Comparison of ENCODE assay signal across 11 mouse cellular contexts in the genomic region with DNA sequence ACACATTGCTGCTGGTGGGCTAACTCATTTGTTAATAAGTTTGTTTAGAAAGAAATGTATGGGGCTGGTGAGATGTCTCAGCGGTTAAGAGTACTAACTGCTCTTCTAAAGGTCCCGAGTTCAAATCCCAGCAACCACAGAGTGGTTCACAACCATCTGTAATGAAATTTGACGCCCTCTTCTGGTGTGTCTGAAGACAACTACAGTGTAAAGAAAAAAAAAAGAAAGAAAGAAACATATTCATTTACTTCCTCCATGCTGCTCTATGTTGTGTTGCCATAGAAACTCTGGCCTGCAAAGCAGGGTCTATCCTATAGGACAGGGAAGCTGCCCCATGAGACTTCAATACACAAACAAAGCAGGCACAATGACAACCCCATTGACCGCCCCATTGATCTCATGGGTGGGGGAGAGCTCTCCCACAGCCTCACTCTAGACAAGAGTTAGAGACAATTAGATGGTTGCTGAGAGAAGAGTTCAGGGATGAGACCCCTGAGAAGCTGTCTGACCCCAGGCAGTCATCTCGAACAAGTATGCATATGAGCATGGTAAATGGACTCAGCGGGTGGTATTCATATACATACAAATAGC. TPM values are rescaled to one million over a fixed set of nuclear protein-coding genes. Genes with fewer than 3 reads are reported as not detected.
DNase-seq lines count a peak whose midpoint lies in the region; ATAC-seq and TF ChIP-seq lines count a peak whose summit lies in the region.
"Had no signal": no experiment of that assay in that cellular context is flagged by ENCODE, and none has a peak within 500 bp of the region (broad histone marks: within the 10 kb centered on the region; RNA-seq: fewer than 3 reads in every experiment).

No protein-coding gene starts in this region.

- ATAC-seq in hindbrain, postnatal 0 days = no peak
- ATAC-seq in neural tube, embryonic 13.5 days (ENCODE audit: low read depth) = peak; percentile 32; the same call in 1 of the 2 replicates
- ATAC-seq in stomach, embryonic 16.5 days (ENCODE audit: insufficient read depth, low FRiP score) = no peak
- ATAC-seq: forebrain, embryonic 14.5 days had no signal

- no peak for DNase-seq in cerebellum, adult 2 months
- DNase-seq in cerebellum, postnatal 14 days = no peak
- peak; percentile 57 for DNase-seq in hindbrain, embryonic 10.5 days (ENCODE audit: low spot score)
- no peak for DNase-seq in hindbrain, postnatal 0 days (ENCODE audit: low spot score)
- no peak for DNase-seq in neural tube, embryonic 10.5 days (ENCODE audit: extremely low spot score, low spot score)
- DNase-seq in left cerebral cortex, adult 11 months (ENCODE audit: low spot score) = no peak
- DNase-seq: thymus, adult 2 months had no signal

- peak overlapping the region; percentile 100; the same call in 1 of the 2 replicates for H3K27ac ChIP-seq in cerebellum, adult 2 months (ENCODE audit: insufficient read depth, low read length)
- H3K27ac ChIP-seq in hindbrain, embryonic 10.5 days = 0 out of 2 replicates have a peak overlapping the region, but pooled peaks have one; percentile 12
- H3K27ac ChIP-seq in hindbrain, postnatal 0 days = no peak overlapping the region
- no peak overlapping the region for H3K27ac ChIP-seq in neural tube, embryonic 13.5 days (replicated peaks)
- peak overlapping the region; percentile 81 for H3K27ac ChIP-seq in stomach, embryonic 16.5 days (ENCODE audit: low read length)

- no peaks in the 10 kb centered on the region for H3K27me3 ChIP-seq in cerebellum, adult 2 months (ENCODE audit: control insufficient read depth, insufficient read depth, low read length)
- peaks cover 5% of the 10 kb centered on the region; the same call in 1 of the 2 replicates for H3K27me3 ChIP-seq in hindbrain, embryonic 10.5 days (ENCODE audit: insufficient read depth, poor library complexity, severe bottlenecking)
- no peaks in the 10 kb centered on the region for H3K27me3 ChIP-seq in hindbrain, postnatal 0 days (ENCODE audit: insufficient read depth, low read length)
- no peaks in the 10 kb centered on the region for H3K27me3 ChIP-seq in neural tube, embryonic 13.5 days
- H3K27me3 ChIP-seq in stomach, embryonic 16.5 days (ENCODE audit: control insufficient read depth, insufficient read depth, low read length) = no peaks in the 10 kb centered on the region
- H3K27me3 ChIP-seq: embryonic facial prominence, embryonic 13.5 days had no signal

- H3K4me3 ChIP-seq in cerebellum, adult 2 months (replicated peaks; ENCODE audit: insufficient read depth, low read depth, low read length) = no peak overlapping the region
- H3K4me3 ChIP-seq in hindbrain, embryonic 10.5 days = no peak overlapping the region
- H3K4me3 ChIP-seq in hindbrain, postnatal 0 days (ENCODE audit: low read length) = no peak overlapping the region
- no peak overlapping the region for H3K4me3 ChIP-seq in neural tube, embryonic 13.5 days
- no peak overlapping the region for H3K4me3 ChIP-seq in stomach, embryonic 16.5 days (replicated peaks; ENCODE audit: low read length)
- H3K4me3 ChIP-seq: embryonic facial prominence, embryonic 13.5 days had no signal

- no peak for TF ChIP-seq CTCF in cerebellum, adult 2 months (IDR thresholded peaks at IDR 0.05; ENCODE audit: borderline replicate concordance, insufficient read depth, low read depth, low read length)
- no peak for TF ChIP-seq CTCF in hindbrain, postnatal 0 days (IDR thresholded peaks at IDR 0.05; ENCODE audit: low read depth)

- TF ChIP-seq POLR2A in cerebellum, adult 2 months (IDR thresholded peaks at IDR 0.05; ENCODE audit: borderline replicate concordance, insufficient read depth, low read length) = no peak

- H3K4me1 ChIP-seq in cerebellum, adult 2 months (ENCODE audit: control insufficient read depth, insufficient read depth, low read length) = peaks cover 45% of the 10 kb centered on the region
- H3K4me1 ChIP-seq in hindbrain, embryonic 10.5 days (replicated peaks) = peaks cover 62% of the 10 kb centered on the region
- H3K4me1 ChIP-seq in hindbrain, postnatal 0 days (ENCODE audit: insufficient read depth, low read length) = 0 out of 2 replicates have a peak, but pooled peaks cover 6% of the 10 kb centered on the region
- peaks cover 32% of the 10 kb centered on the region for H3K4me1 ChIP-seq in neural tube, embryonic 13.5 days (replicated peaks)
- peaks cover 18% of the 10 kb centered on the region for H3K4me1 ChIP-seq in stomach, embryonic 16.5 days (ENCODE audit: control insufficient read depth, insufficient read depth, low read length)

- H3K36me3 ChIP-seq in hindbrain, embryonic 10.5 days = no peaks in the 10 kb centered on the region
- H3K36me3 ChIP-seq in hindbrain, postnatal 0 days (ENCODE audit: insufficient read depth, low read length) = no peaks in the 10 kb centered on the region
- H3K36me3 ChIP-seq in neural tube, embryonic 13.5 days = peaks cover 5% of the 10 kb centered on the region; the same call in 1 of the 2 replicates
- no peaks in the 10 kb centered on the region for H3K36me3 ChIP-seq in stomach, embryonic 16.5 days (ENCODE audit: control insufficient read depth, insufficient read depth, low read length)
- H3K36me3 ChIP-seq: embryonic facial prominence, embryonic 13.5 days had no signal

- 63% methylated on average over 6 of the region's 6 CpGs for WGBS in cerebellum, adult 2 months
- 61% methylated on average over 6 of the region's 6 CpGs for WGBS in hindbrain, embryonic 10.5 days
- 53% methylated on average over 6 of the region's 6 CpGs for WGBS in hindbrain, postnatal 0 days
- WGBS in neural tube, embryonic 13.5 days = 69% methylated on average over 6 of the region's 6 CpGs
- 63% methylated on average over 6 of the region's 6 CpGs for WGBS in stomach, embryonic 16.5 days

- H3K9me3 ChIP-seq in hindbrain, embryonic 10.5 days = no peaks in the 10 kb centered on the region
- H3K9me3 ChIP-seq in hindbrain, postnatal 0 days (ENCODE audit: low read length) = no peaks in the 10 kb centered on the region
- H3K9me3 ChIP-seq in neural tube, embryonic 13.5 days = no peaks in the 10 kb centered on the region
- no peaks in the 10 kb centered on the region for H3K9me3 ChIP-seq in stomach, embryonic 16.5 days (replicated peaks; ENCODE audit: control insufficient read depth, low read length)
- H3K9me3 ChIP-seq: embryonic facial prominence, embryonic 13.5 days had no signal

- no peak overlapping the region for H3K9ac ChIP-seq in hindbrain, postnatal 0 days (replicated peaks; ENCODE audit: low read length)
- no peak overlapping the region for H3K9ac ChIP-seq in neural tube, embryonic 13.5 days
- no peak overlapping the region for H3K9ac ChIP-seq in stomach, embryonic 16.5 days (ENCODE audit: low read length)

- no peak overlapping the region for H3K4me2 ChIP-seq in hindbrain, postnatal 0 days (ENCODE audit: low read depth, low read length)
- no peak overlapping the region for H3K4me2 ChIP-seq in neural tube, embryonic 13.5 days
- no peak overlapping the region for H3K4me2 ChIP-seq in stomach, embryonic 16.5 days (ENCODE audit: low read depth, low read length)
- H3K4me2 ChIP-seq: embryonic facial prominence, embryonic 13.5 days had no signal

RNA-seq across cellular contexts. Expression of a gene that starts 22.6 kb away (rescaled TPM):
- polyA plus RNA-seq in cerebellum, adult 2 months (2012; rRNA removed) = 122 and 132 TPM in 2 replicates
- polyA plus RNA-seq in hindbrain, embryonic 10.5 days (2016; fragmentation: Nextera tagmentation; extraction: Ambion mirVana) = 89.8 and 94.9 TPM in 2 replicates
- total RNA-seq in hindbrain, postnatal 0 days (2014; rRNA removed) = 149 and 343 TPM in 2 replicates
- polyA plus RNA-seq in hindbrain, postnatal 0 days (2015; fragmentation: Nextera tagmentation; extraction: Ambion mirVana) = 93.6 and 95.4 TPM in 2 replicates
- polyA plus RNA-seq in neural tube, embryonic 13.5 days (2015; fragmentation: Nextera tagmentation; extraction: Ambion mirVana) = 106 and 119 TPM in 2 replicates
- 61.1 and 65.0 TPM in 2 replicates for polyA plus RNA-seq in stomach, embryonic 16.5 days (2015; fragmentation: Nextera tagmentation; extraction: Ambion mirVana)

Comparison
In these comparisons a context has a peak if more than half of its experiments do, and no peak if none do; other contexts are left out.
1. H3K27ac ChIP-seq: peak in cerebellum, adult 2 months (single experiment), hindbrain, embryonic 10.5 days (single experiment) and stomach, embryonic 16.5 days (single experiment); none in hindbrain, postnatal 0 days (single experiment) and neural tube, embryonic 13.5 days (single experiment).